Mouse (Mus musculus): Measurements from ENCODE around the gene Mdm2.

Mdm2 gene

DNA sequence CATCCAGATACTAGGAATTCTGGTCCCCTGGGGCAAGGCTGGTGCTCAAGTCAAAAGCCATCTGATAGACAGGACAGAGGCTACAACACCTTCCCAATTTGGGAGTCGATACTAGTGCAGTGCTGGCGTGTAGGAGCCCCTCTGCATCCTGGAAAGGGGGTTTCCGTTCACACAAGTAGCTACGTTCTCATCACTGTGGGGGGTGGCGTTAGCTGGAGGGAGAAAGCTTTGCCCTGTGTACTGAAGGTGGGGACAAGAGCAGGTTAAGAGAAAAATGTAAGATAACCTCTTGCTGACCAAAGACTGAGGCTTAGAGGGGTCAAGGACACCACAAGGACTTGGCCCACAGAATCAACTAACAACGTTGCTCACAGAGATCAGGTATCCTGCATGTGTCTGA lies 67.3 kb downstream of the Mdm2 start:
- DNase-seq (ENCODE audit: low read depth, low spot score) = no peak

GRCm38 (mm10) chr10:117642491-117643262 lies 67.9 kb downstream of the Mdm2 start:
- no peak for DNase-seq (ENCODE audit: low read depth, low spot score)

GRCm38 (mm10) chr10:117642201-117642450 lies 68.4 kb downstream of the Mdm2 start:
- DNase-seq (ENCODE audit: low read depth, low spot score) = no peak

DNA sequence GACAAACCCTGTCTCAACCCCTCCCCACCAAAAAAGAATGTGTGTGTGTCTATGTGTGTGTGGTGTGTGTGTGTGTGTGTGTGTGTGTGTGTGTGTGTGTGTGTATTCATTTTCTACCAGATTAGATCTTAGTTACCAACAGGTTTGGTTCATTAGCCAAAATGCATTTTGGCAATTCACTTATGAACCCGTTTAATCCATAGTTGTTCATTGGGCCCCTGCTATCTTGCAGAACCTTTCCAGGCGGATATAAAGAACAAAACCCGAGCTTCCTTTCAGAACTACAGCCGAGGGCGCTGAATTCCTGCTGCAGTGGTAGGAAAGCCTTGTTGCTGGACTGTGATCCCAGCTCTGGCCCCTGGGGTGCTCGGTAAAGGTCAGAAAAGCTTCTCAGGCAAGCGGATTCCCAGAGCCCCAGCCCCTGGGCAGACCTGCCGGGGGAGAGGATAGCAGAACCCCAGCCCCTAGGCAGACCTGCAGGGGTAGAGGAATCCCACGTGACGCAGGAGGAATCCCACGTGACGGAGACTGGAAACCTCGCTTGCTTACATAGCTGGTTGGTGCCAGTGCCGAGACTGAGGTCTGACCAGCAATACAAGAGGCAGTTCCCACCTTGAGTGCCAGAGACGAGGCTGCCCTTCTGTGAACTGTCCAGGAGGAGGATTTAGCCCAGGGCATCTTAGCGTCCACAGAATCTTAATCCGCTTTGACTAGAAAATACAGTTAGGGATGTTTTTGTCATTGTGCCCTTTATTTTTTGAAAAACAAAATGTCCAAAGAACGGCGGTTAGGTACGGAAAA lies 69.0 kb downstream of the Mdm2 start:
- DNase-seq (ENCODE audit: low read depth, low spot score) = no peak

DNA sequence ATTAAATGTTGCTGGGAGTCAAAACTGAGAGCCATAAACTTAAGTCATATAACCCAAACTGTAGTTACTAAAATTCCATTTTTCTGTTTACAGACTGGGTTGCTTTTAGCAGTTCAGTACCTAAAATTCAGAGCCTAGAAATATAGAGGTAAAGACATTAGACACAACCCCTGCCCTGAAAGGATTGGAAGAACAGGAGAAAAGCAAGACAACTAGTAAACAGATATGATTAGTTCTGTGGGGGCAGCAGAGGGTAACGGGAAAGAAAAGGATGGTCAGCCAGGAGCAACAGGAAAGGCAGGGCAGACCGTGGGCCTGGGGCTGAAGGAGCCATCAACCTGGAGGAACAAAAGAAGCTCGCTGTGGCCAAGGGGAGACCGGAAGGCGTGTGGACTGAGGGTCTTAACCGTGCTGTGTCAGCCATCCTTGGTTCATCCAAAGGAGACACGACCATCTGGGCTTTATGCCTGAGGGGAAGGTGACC lies 69.9 kb downstream of the Mdm2 start:
- DNase-seq (ENCODE audit: low read depth, low spot score) = no peak

- DNase-seq (ENCODE audit: low read depth, low spot score) = no peak
Observed at GRCm38 (mm10) chr10:117639899-117640594, 70.5 kb downstream of the Mdm2 start.

DNA sequence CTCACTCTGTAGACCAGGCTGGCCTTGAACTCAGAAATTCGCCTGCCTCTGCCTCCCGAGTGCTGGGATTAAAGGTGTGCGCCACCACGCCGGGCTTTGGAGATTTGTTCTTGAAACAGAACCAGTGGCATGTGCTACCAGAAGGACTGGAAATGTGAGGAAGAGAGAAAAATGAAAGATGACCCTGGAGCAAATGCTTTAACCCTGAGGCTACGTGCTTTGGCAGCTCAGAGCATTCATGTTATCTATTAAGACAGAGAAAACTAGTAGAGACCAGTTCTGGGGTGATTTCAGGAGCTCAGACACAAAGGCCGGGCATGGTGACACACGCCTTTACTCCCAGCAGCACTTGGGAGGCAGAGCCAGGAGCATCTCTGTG lies 71.3 kb downstream of the Mdm2 start:
- no peak for DNase-seq (ENCODE audit: low read depth, low spot score)

Measured in A20 (cell line).